Mouse (Mus musculus): ENCODE results near the gene Sgcg. TPM values are rescaled to one million over a fixed set of nuclear protein-coding genes. Genes with fewer than 3 reads are reported as not detected.

Gene Sgcg
- polyA plus RNA-seq, 1 experiment from 2014 or later = not detected

Other genes with a start within 250 kb of the Sgcg start
- 76.1 and 88.7 TPM in 2 replicates for gene Tnfrsf19, start 212.0 kb downstream of the Sgcg start, polyA plus RNA-seq (2016; fragmentation: Nextera tagmentation; extraction: Ambion mirVana)
- gene Sacs, start 120.0 kb downstream of the Sgcg start, polyA plus RNA-seq (2016; fragmentation: Nextera tagmentation; extraction: Ambion mirVana) = 2.9 and 3.3 TPM in 2 replicates
- 0.15 and 0.56 TPM in 2 replicates for gene Arl11, start 51.3 kb upstream of the Sgcg start, polyA plus RNA-seq (2016; fragmentation: Nextera tagmentation; extraction: Ambion mirVana)
- gene Ebpl, start 101.9 kb upstream of the Sgcg start, polyA plus RNA-seq (2016; fragmentation: Nextera tagmentation; extraction: Ambion mirVana) = 10.6 and 11.0 TPM in 2 replicates
- 90.8 and 90.9 TPM in 2 replicates for gene Kpna3, start 181.4 kb upstream of the Sgcg start, polyA plus RNA-seq (2016; fragmentation: Nextera tagmentation; extraction: Ambion mirVana)